Mouse (Mus musculus) hematopoietic stem cell, adult 5-6 weeks (primary cell): ENCODE data around the gene Olfr1495. TPM values are rescaled to one million over a fixed set of nuclear protein-coding genes. Genes with fewer than 3 reads are reported as not detected.
"Not testable (repeated sequence)": the region's sequence is repeated elsewhere in the genome, so short reads cannot be mapped to it uniquely, and the experiment has no call there.

Experiments
- ATAC-seq, 2 experiments: fragments of 125-278 bp in 1 of 2; replicated peaks in 1 of 2; 2 replicates each; pipeline ENCODE4 v1.8.0; 2016 to 2017; ENCODE audit warnings: inconsistent platforms in 2 of 2, mild to moderate bottlenecking in 2 of 2, moderate number of reproducible peaks in 2 of 2, low read depth in 1 of 2, moderate TSS enrichment in 1 of 2; ENCODE audit not compliant: low FRiP score in 2 of 2, poor library complexity in 2 of 2, severe bottlenecking in 2 of 2, insufficient read depth in 1 of 2, low TSS enrichment in 1 of 2
- total RNA-seq: library from RNA; stranded (forward); fragments of 172-1452, 232-1000 nt; gene quantifications from 2 replicates; pipeline ENCODE4 v1.2.3, GENCODE M21; 2017

Olfr1495 gene
- total RNA-seq: not detected in 2 replicates

DNA sequence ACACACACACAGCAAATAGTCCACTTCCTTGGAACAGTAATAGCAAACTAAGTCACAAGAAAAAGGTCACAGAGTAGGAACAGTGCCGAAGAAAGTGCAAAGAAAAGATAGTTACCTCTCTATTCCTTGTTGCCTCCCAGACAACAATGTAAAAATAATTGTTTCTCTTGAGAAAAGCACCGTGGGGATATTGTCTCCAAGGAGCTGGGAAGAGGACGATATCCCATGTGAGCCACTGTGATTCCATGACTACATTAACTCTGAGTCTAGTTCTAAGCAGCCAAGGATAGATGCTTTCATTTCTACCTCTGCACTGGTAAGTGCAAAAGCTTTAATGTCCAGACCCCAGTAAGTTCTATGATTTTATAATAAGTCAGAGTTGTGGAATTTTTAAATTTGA lies at the start of gene Olfr1495:
Olfr1495 (plus strand) TSS at position 301 of the 400 bp plus-strand sequence.
- no peak for ATAC-seq

DNA sequence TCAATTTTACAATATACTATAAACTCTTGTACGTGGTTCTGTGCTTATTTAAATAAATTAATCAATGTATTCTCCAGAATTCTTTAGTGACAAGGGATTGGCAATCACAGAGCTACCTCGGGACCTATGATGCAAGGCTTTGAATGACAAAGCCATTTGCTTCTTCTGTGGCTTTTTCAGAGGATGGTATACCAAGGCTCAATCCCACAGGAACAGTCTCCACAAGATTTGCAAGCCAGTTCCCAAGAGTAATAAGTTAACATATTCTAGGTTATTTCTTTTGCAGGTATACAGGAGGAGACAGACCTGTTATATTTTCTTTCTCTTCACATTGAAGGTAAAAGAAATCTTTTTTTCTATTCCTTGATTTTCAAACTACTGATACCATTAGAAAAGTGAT lies 41.4 kb upstream of the Olfr1495 start, which contains the start of gene Olfr1493-ps1:
Olfr1493-ps1 (plus strand) TSS at position 301 of the 400 bp plus-strand sequence.
- no peak for ATAC-seq

DNA sequence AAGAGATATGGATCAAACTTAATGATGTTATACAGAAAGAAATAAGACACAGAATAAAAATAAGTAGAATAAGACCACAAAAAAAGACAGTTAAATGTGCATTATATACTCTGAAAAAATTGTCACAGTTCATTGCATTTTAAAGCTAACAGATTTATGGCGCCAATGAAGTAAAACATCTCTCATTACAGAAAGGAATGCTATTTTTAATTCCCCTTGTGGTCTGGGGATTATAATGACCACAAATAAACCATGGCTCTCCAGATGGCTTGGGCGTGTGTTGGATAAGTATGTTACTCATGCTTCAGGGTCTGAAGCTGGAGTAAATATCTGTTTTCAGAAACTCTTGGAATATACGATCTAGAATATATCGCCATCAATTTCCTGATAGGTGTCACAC lies 25.0 kb upstream of the Olfr1495 start, which contains the start of gene Olfr1494:
Olfr1494 (plus strand) TSS at position 301 of the 400 bp plus-strand sequence.
- ATAC-seq: no peak

DNA sequence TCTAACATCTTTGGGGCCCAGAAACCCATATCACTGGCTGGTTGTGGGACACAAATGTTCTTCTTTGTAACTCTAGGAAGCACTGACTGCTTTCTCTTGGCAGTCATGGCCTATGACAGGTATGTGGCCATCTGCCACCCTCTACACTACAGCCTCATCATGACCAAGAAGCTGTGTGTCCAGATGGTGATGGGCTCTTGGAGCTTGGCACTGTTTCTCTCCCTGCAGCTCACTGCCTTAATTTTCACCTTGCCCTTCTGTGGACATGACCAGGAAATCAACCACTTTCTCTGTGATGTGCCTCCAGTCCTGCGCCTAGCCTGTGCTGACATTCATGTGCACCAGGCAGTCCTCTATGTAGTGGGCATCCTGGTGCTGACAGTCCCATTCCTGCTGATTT lies 15.0 kb upstream of the Olfr1495 start:
- no peak for ATAC-seq

DNA sequence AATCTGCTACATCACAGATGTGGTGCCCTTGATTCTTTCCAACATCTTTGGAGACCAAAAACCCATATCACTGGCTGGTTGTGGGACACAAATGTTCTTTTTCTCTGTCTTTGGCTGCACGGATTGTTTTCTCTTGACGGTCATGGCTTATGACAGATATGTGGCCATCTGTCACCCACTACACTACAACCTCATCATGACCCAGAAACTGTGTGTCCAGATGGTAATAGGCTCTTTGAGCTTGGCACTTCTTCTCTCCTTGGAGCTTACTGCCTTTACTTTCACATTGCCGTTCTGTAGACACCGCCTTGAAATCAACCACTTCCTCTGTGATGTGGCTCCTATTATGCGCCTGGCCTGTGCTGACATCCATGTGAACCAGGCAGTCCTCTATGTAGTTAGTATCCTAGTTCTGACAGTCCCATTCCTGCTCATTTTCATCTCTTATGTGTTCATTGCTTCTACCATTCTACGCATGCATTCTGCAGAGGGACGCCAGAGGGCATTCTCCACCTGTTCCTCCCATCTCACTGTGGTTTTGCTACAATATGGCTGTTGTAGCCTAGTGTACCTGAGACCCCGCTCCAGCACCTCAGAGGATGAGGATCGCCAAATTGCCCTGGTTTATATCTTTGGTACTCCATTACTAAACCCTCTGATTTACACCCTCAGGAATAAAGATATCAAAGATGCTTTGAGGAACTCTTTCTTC lies 4.3 kb downstream of the Olfr1495 start:
- no peak for ATAC-seq

DNA sequence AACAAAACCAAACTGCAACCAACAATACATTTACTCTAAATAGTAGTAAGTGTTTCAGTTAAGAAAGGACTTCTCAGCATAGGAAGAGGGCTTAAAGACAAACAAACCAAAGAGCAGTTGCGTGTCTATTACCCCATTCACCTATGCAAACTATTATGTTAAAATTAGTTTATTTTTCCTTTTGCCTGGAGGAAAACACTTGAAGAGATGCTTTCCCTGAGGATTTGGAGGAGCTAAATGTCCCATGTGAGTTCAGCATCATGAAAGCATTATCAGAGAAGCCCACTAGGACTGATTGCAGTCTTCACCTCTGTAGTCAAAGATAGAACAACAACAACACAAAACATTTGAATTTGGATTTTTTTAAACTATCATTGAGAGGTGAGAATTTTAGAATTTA lies 13.2 kb downstream of the Olfr1495 start, which contains the start of gene Olfr1496:
Olfr1496 (plus strand) TSS at position 301 of the 400 bp plus-strand sequence.
- no peak for ATAC-seq

DNA sequence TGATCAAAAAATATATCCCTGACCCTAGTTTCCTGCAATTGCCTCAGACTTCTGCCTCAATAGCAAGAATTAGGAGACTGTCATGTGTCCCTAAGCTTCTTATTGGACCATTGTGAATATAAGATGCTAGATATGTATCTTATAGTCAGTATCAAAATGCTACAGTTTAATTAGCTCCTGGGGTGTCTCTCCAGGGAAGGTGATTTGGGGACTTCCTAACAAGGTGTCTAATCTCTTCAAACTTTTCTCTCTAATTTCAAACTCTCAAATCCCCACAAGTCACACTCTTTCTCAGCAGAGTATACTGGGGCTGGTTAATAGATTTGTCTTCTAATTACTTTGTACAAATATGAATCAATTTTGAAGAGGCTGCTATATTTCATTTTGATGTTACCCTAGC lies 33.7 kb downstream of the Olfr1495 start, which contains the start of gene Olfr1497:
Olfr1497 (minus strand) TSS at position 101 of the 400 bp plus-strand sequence.
- ATAC-seq: no peak

DNA sequence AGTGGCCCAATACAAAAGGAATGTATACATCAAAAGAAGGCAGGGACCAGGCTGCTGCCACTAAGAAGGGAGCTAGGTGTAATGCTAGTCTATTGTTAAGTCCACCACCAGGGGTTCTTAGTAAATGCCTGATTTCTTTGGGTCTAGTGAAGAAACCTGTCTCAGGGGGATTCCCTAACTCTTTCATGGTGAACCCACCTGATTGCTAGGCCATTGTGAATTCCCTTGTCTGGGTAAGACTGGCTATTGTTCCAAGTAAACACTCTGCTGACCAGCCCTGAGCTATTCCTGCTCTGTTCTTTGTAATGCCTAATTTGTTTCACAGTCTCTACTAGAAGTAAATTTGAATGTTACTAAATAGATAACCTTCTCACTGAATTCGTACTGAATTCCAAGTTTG lies 41.1 kb downstream of the Olfr1495 start:
- ATAC-seq: not testable (repeated sequence)

DNA sequence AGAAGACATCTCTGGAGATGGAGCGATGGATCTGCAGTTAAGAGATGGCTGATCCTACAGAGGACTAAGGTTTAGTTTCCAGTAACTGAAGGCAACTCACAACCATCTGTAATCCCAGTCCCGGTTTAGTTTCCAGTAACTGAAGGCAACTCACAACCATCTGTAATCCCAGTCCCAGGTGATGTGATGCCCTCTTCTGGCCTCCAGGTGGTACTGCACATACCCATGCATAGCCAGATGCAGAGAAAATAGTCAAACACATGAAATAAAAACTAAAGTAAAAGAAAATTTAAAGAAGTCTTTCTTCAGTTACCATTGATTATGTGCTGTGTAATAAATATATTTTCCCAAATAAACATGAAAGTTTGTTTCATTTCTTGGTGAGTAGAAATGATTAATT lies 48.4 kb downstream of the Olfr1495 start:
- ATAC-seq: no peak

DNA sequence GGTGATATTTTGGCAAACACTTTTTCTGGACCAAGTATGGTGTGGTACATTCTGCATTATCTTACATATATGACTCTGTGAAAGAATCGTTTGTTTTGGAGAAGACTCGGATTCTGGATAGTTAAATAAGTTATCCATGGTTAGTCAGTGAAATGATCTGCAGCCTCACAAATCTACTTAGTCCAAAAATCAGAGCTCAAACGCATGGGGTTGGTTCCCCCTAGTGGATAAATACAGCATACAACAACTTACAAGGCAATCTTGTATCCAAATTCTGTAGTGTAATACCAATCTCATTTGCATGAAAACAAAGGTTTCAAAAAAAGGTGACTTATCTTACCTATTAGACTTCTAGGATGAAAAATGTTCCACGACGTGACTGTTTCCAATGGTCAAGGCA lies 54.4 kb downstream of the Olfr1495 start:
- peak in 1 of 2 experiments; percentile 46; a peak in 1 of 4 replicates for ATAC-seq

DNA sequence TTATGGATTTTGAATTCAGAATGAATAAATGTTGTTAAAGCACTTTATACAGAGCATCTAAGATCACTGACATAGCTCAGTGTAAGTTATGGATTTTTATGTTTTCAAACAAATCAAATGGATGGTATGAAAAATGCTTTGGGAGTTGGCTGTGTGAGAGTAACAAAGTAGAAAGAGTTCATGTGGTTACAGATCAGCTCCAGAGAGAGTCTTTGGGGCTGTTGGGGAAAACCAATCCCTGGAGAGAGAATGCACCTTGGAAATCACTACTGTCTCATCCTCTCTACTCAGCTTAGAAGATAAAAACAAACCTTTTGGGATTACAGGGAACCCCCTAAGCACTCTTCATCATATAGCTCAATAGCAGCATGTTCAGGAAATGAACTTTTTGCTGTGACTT lies 54.9 kb downstream of the Olfr1495 start, which contains the start of gene Olfr1499:
Olfr1499 (minus strand) TSS at position 101 of the 400 bp plus-strand sequence.
- no peak for ATAC-seq

Other genes with a start within 250 kb of the Olfr1495 start
- not detected in 2 replicates for gene Olfr1480, start 236.7 kb upstream of the Olfr1495 start, total RNA-seq
- not detected in 2 replicates for gene Olfr1484, start 181.1 kb upstream of the Olfr1495 start, total RNA-seq
- gene Olfr1487, start 147.2 kb upstream of the Olfr1495 start, total RNA-seq: not detected in 2 replicates
- gene Olfr1489, start 133.0 kb upstream of the Olfr1495 start, total RNA-seq: not detected in 2 replicates
- not detected in 2 replicates for gene Olfr1490, start 113.5 kb upstream of the Olfr1495 start, total RNA-seq
- gene Olfr1491, start 67.3 kb upstream of the Olfr1495 start, total RNA-seq: not detected in 2 replicates
- not detected in 2 replicates for gene Olfr1493-ps1, start 41.3 kb upstream of the Olfr1495 start, total RNA-seq
- not detected in 2 replicates for gene Olfr1494, start 24.9 kb upstream of the Olfr1495 start, total RNA-seq
- not detected in 2 replicates for gene Olfr1496, start 13.3 kb downstream of the Olfr1495 start, total RNA-seq
- not detected in 2 replicates for gene Olfr1497, start 33.6 kb downstream of the Olfr1495 start, total RNA-seq
- gene Olfr1499, start 54.8 kb downstream of the Olfr1495 start, total RNA-seq: not detected in 2 replicates
- gene Olfr1500, start 65.9 kb downstream of the Olfr1495 start, total RNA-seq: not detected in 2 replicates
- not detected in 2 replicates for gene Olfr1501, start 86.1 kb downstream of the Olfr1495 start, total RNA-seq
- not detected in 2 replicates for gene Olfr1502, start 97.2 kb downstream of the Olfr1495 start, total RNA-seq
- gene Olfr1504, start 133.3 kb downstream of the Olfr1495 start, total RNA-seq: not detected in 2 replicates
- gene Olfr1505, start 148.9 kb downstream of the Olfr1495 start, total RNA-seq: not detected in 2 replicates